Mouse (Mus musculus) liver, adult 2 months (tissue): ENCODE measurements around the gene Usp48.

ENCODE experiments used
- CTCF ChIP-seq: fragments of 200-500 bp; IDR thresholded peaks from 2 replicates; pipeline ENCODE4 v1.5.1; 2011; ENCODE audit warnings: low read depth, low read length, control low read depth
- POLR2A ChIP-seq: fragments of 200-500 bp; IDR thresholded peaks from 2 replicates; pipeline ENCODE4 v1.6.1; 2011; ENCODE audit warnings: low read length, control low read depth; ENCODE audit not compliant: insufficient read depth; ENCODE audit errors: extremely low read depth

- no peak for TF ChIP-seq POLR2A
- TF ChIP-seq CTCF: no peak
Observed at GRCm38 (mm10) chr4:137556673-137557210, 36.8 kb upstream of the Usp48 start.
